20 mouse cellular contexts compared by ENCODE assay signal in genomic region chr2:19452531-19453055, GRCm38 (mm10). TPM values are rescaled to one million over a fixed set of nuclear protein-coding genes. Genes with fewer than 3 reads are reported as not detected.
A peak's percentile ranks its signal among the peaks of the same experiment; 100 is the strongest.
DNase-seq lines count a peak whose midpoint lies in the region; ATAC-seq and TF ChIP-seq lines count a peak whose summit lies in the region.
"Had no signal": no experiment of that assay in that cellular context is flagged by ENCODE, and none has a peak within 500 bp of the region (broad histone marks: within the 10 kb centered on the region; RNA-seq: fewer than 3 reads in every experiment).

No protein-coding gene starts in this region.

- no peak overlapping the region for H3K27ac ChIP-seq in forebrain, embryonic 12.5 days
- no peak overlapping the region for H3K27ac ChIP-seq in forebrain, embryonic 11.5 days (ENCODE audit: low read depth, low read length)
- no peak overlapping the region for H3K27ac ChIP-seq in ES-Bruce4 (ENCODE audit: insufficient read depth, low read length)
- H3K27ac ChIP-seq in hindbrain, embryonic 11.5 days (ENCODE audit: low read depth, low read length), result no peak overlapping the region
- H3K27ac ChIP-seq in limb, embryonic 12.5 days, result no peak overlapping the region
- H3K27ac ChIP-seq: embryonic facial prominence, embryonic 15.5 days; lung, embryonic 15.5 days had no signal

- H3K27me3 ChIP-seq in forebrain, embryonic 12.5 days, result peaks cover 100% of the 10 kb centered on the region
- H3K27me3 ChIP-seq in forebrain, embryonic 11.5 days (ENCODE audit: control insufficient read depth, insufficient read depth, low read length), result peaks cover 99% of the 10 kb centered on the region
- H3K27me3 ChIP-seq in ES-Bruce4 (ENCODE audit: control insufficient read depth, insufficient read depth, low read length, poor library complexity, severe bottlenecking), result peaks cover 20% of the 10 kb centered on the region
- peaks cover 89% of the 10 kb centered on the region for H3K27me3 ChIP-seq in hindbrain, embryonic 11.5 days (ENCODE audit: control insufficient read depth, insufficient read depth, low read length)
- peaks cover 98% of the 10 kb centered on the region for H3K27me3 ChIP-seq in limb, embryonic 12.5 days

- no peak for TF ChIP-seq POLR2A in ES-Bruce4 (IDR thresholded peaks at IDR 0.05; ENCODE audit: insufficient read depth, low read length)

- no peak overlapping the region for H3K4me3 ChIP-seq in forebrain, embryonic 12.5 days (replicated peaks)
- H3K4me3 ChIP-seq in forebrain, embryonic 11.5 days (ENCODE audit: low read depth, low read length), result no peak overlapping the region
- H3K4me3 ChIP-seq in ES-Bruce4 (ENCODE audit: low read depth, low read length), result peak overlapping the region; percentile 53
- H3K4me3 ChIP-seq in hindbrain, embryonic 11.5 days (ENCODE audit: low read depth, low read length), result peak overlapping the region; percentile 23
- H3K4me3 ChIP-seq in limb, embryonic 12.5 days (replicated peaks), result peak overlapping the region; percentile 19; the same call in 1 of the 2 replicates
- H3K4me3 ChIP-seq: embryonic facial prominence, embryonic 15.5 days; lung, embryonic 15.5 days; megakaryocyte, embryonic 14.5 days had no signal

- no peak for TF ChIP-seq CTCF in ES-Bruce4 (IDR thresholded peaks at IDR 0.05; ENCODE audit: low read depth, low read length)

- H3K4me1 ChIP-seq in forebrain, embryonic 12.5 days, result peaks cover 25% of the 10 kb centered on the region
- peaks cover 5% of the 10 kb centered on the region; the same call in 1 of the 2 replicates for H3K4me1 ChIP-seq in forebrain, embryonic 11.5 days (replicated peaks; ENCODE audit: control insufficient read depth, insufficient read depth, low read length)
- no peaks in the 10 kb centered on the region for H3K4me1 ChIP-seq in ES-Bruce4 (ENCODE audit: control insufficient read depth, insufficient read depth, low read length)
- H3K4me1 ChIP-seq in hindbrain, embryonic 11.5 days (replicated peaks; ENCODE audit: control insufficient read depth, insufficient read depth, low read length), result no peaks in the 10 kb centered on the region
- peaks cover 40% of the 10 kb centered on the region for H3K4me1 ChIP-seq in limb, embryonic 12.5 days (replicated peaks)

- peak overlapping the region; percentile 24; the same call in 1 of the 2 replicates for H3K4me2 ChIP-seq in forebrain, embryonic 12.5 days
- H3K4me2 ChIP-seq in forebrain, embryonic 11.5 days (ENCODE audit: low read depth, low read length, severe bottlenecking), result no peak overlapping the region
- peak overlapping the region; percentile 35 for H3K4me2 ChIP-seq in hindbrain, embryonic 11.5 days (replicated peaks; ENCODE audit: low read depth, low read length)
- peak overlapping the region; percentile 44 for H3K4me2 ChIP-seq in limb, embryonic 12.5 days
- H3K4me2 ChIP-seq: embryonic facial prominence, embryonic 15.5 days; liver, embryonic 11.5 days; lung, embryonic 15.5 days had no signal

- no peak for ATAC-seq in forebrain, embryonic 12.5 days (ENCODE audit: low FRiP score)
- no peak for ATAC-seq in forebrain, embryonic 11.5 days (replicated peaks; ENCODE audit: low FRiP score)
- no peak for ATAC-seq in hindbrain, embryonic 11.5 days (ENCODE audit: low FRiP score)
- ATAC-seq in limb, embryonic 12.5 days (ENCODE audit: insufficient number of reproducible peaks, insufficient read depth, low FRiP score, low TSS enrichment, low read depth), result no peak
- no peak for ATAC-seq in monocyte, adult 5-6 weeks (replicated peaks; ENCODE audit: insufficient number of reproducible peaks, low FRiP score, low TSS enrichment, poor library complexity, severe bottlenecking)

- WGBS in forebrain, embryonic 12.5 days, result 2% methylated on average over 19 of the region's 19 CpGs
- WGBS in forebrain, embryonic 11.5 days, result 1% methylated on average over 19 of the region's 19 CpGs
- under 1% methylated on average over 19 of the region's 19 CpGs for WGBS in hindbrain, embryonic 11.5 days
- under 1% methylated on average over 19 of the region's 19 CpGs for WGBS in limb, embryonic 12.5 days

- H3K36me3 ChIP-seq in forebrain, embryonic 12.5 days (replicated peaks), result no peaks in the 10 kb centered on the region
- no peaks in the 10 kb centered on the region for H3K36me3 ChIP-seq in forebrain, embryonic 11.5 days (ENCODE audit: control insufficient read depth, insufficient read depth, low read length)
- H3K36me3 ChIP-seq in ES-Bruce4 (ENCODE audit: control insufficient read depth, insufficient read depth, low read length, poor library complexity, severe bottlenecking), result no peaks in the 10 kb centered on the region
- H3K36me3 ChIP-seq in hindbrain, embryonic 11.5 days (ENCODE audit: control insufficient read depth, insufficient read depth, low read length), result no peaks in the 10 kb centered on the region
- no peaks in the 10 kb centered on the region for H3K36me3 ChIP-seq in limb, embryonic 12.5 days
- H3K36me3 ChIP-seq: embryonic facial prominence, embryonic 15.5 days; G1E; lung, embryonic 15.5 days had no signal

- TF ChIP-seq EP300 in ES-Bruce4 (IDR thresholded peaks at IDR 0.05; ENCODE audit: insufficient read depth, low read depth, low read length), result no peak

- no peaks in the 10 kb centered on the region for H3K9me3 ChIP-seq in forebrain, embryonic 12.5 days
- H3K9me3 ChIP-seq in forebrain, embryonic 11.5 days (ENCODE audit: control insufficient read depth, low read length), result no peaks in the 10 kb centered on the region
- no peaks in the 10 kb centered on the region for H3K9me3 ChIP-seq in ES-Bruce4 (replicated peaks; ENCODE audit: control insufficient read depth, insufficient read depth, low read length, poor library complexity, severe bottlenecking)
- H3K9me3 ChIP-seq in hindbrain, embryonic 11.5 days (ENCODE audit: control insufficient read depth, low read length), result no peaks in the 10 kb centered on the region
- H3K9me3 ChIP-seq in limb, embryonic 12.5 days, result no peaks in the 10 kb centered on the region
- H3K9me3 ChIP-seq: embryonic facial prominence, embryonic 15.5 days; G1E; lung, embryonic 15.5 days; megakaryocyte, embryonic 14.5 days had no signal

- no peak for DNase-seq in forebrain, embryonic 11.5 days (ENCODE audit: low spot score)
- DNase-seq in hindbrain, embryonic 11.5 days (ENCODE audit: low spot score), result no peak
- no peak for DNase-seq in adrenal gland, adult 18-20 months (ENCODE audit: low spot score in 2 of 2)
- DNase-seq in gastrocnemius, adult 18-20 months (ENCODE audit: low spot score), result no peak
- DNase-seq: adrenal gland, postnatal 36 days; kidney, postnatal 25 days; thymus, adult 18-20 months had no signal

- no peak overlapping the region for H3K9ac ChIP-seq in forebrain, embryonic 12.5 days
- H3K9ac ChIP-seq in forebrain, embryonic 11.5 days (ENCODE audit: low read length), result no peak overlapping the region
- H3K9ac ChIP-seq in ES-Bruce4 (ENCODE audit: low read depth, poor library complexity, severe bottlenecking), result peak overlapping the region; percentile 59; the same call in 1 of the 2 replicates
- no peak overlapping the region for H3K9ac ChIP-seq in hindbrain, embryonic 11.5 days (ENCODE audit: low read depth, low read length)
- no peak overlapping the region for H3K9ac ChIP-seq in limb, embryonic 12.5 days (replicated peaks)
- H3K9ac ChIP-seq: embryonic facial prominence, embryonic 15.5 days; lung, embryonic 15.5 days had no signal

RNA-seq across cellular contexts. Expression of gene Ptf1a, which starts 7.1 kb away (rescaled TPM):
- polyA plus RNA-seq in forebrain, embryonic 12.5 days (2016; fragmentation: Nextera tagmentation; extraction: Ambion mirVana), result 0.51 and 0.78 TPM in 2 replicates
- 0.17 TPM in 1 of 2 replicates, not detected in the other for polyA plus RNA-seq in forebrain, embryonic 11.5 days (2014; fragmentation: Nextera tagmentation; extraction: Ambion mirVana)
- not detected in 2 replicates for polyA plus RNA-seq in ES-Bruce4 (2011; ENCODE audit: insufficient read depth, insufficient read length, low read depth, missing spikeins)
- 15.5 and 18.0 TPM in 2 replicates for polyA plus RNA-seq in hindbrain, embryonic 11.5 days (2014; fragmentation: Nextera tagmentation; extraction: Ambion mirVana)
- not detected in 2 replicates for polyA plus RNA-seq in limb, embryonic 12.5 days (2016; fragmentation: Nextera tagmentation; extraction: Ambion mirVana)
- not detected in 3 replicates for total RNA-seq in monocyte, adult 5-6 weeks (2017)
- not detected for total RNA-seq in adrenal gland, adult 18-20 months (2021)
- not detected for total RNA-seq in gastrocnemius, adult 18-20 months (2021)
- total RNA-seq: adrenal gland, postnatal 36 days; G1E; gastrocnemius, postnatal 4 days; layer of hippocampus, postnatal 14 days had no signal
- polyA plus RNA-seq: embryonic facial prominence, embryonic 15.5 days; frontal cortex, adult 2 months; G1E; heart, embryonic 14.5 days; liver, embryonic 11.5 days; lung, embryonic 15.5 days had no signal

Comparison
In these comparisons a context has a peak if more than half of its experiments do, and no peak if none do; other contexts are left out.
1. H3K4me3 ChIP-seq: peak in ES-Bruce4 (single experiment), hindbrain, embryonic 11.5 days (single experiment) and limb, embryonic 12.5 days (single experiment); none in forebrain, embryonic 12.5 days (single experiment) and forebrain, embryonic 11.5 days (single experiment).